Mouse (Mus musculus) liver, embryonic 14.5 days (tissue): ENCODE measurements around the gene Zic5.

Experiments
- CTCF ChIP-seq: IDR thresholded peaks from 2 replicates; pipeline ENCODE4 v1.5.1; 2016; ENCODE audit warnings: antibody characterized with exemption, low read depth, control low read depth
- EP300 ChIP-seq: IDR thresholded peaks from 2 replicates; pipeline ENCODE4 v1.6.1; 2016; ENCODE audit warnings: antibody characterized with exemption, low read depth

DNA sequence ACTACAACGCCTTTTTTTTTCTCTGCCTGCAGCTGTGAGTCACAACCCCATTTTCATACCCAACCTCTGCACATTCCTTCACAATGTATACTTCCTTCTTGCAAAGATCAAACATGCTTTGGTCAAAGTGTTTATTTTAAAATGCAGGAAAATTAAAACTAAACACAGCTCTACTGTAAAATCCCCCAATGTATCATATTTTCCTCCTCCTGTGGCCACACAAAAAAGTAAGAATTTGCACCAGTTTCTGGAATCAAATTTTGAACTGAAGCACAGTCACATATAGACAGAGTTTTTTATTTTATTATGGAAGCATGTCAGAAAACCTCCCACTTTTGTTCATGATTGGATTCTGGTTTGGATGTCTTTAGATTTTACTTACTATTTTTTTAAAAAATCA is 21.1 kb upstream of the Zic5 start:
- no peak for TF ChIP-seq CTCF
- TF ChIP-seq EP300, result no peak
